Mouse (Mus musculus): Measurements from ENCODE around the gene Itsn1.

DNA sequence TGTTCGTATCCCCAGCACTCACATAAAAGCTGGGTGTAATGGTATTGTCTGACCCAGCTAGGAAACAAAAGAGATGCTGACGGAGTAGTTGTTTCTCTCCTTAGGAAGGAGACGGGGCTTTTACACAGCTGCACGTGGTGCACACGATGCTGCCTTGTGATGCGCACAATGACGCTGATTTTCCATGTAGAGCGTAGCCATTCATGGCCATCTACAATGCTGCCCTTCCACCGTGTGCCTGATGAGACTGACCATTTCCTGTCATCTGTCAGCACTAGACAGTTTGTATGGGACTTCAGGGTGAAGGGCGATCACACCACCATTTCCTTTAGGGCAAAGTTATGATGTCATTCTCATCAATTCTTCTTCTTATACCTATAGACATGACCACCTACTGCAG, 239.6 kb downstream of the Itsn1 start:
- TF ChIP-seq CTCF (conservative IDR thresholded peaks at IDR 0.05; ENCODE audit: low read length), result no peak
- no peak for TF ChIP-seq POU5F1 (IDR thresholded peaks at IDR 0.05; ENCODE audit: borderline replicate concordance, low read length)

All from E14TG2a.4 (cell line).